Mouse (Mus musculus) lung, adult 2 months (tissue): ENCODE data around the gene Gas2. TPM values are rescaled to one million over a fixed set of nuclear protein-coding genes. Genes with fewer than 3 reads are reported as not detected.

Experiments used
- DNase-seq: peaks from one replicate; pipeline ENCODE4 v3.0.0; 2022
- H3K4me1 ChIP-seq: fragments of 200-500 bp; 2 replicates; pipeline ENCODE4 v1.6.1; 2011; ENCODE audit warnings: low read length; ENCODE audit not compliant: control insufficient read depth, insufficient read depth
- H3K4me3 ChIP-seq: fragments of 200-500 bp; replicated peaks from 2 replicates; pipeline ENCODE3; 2011; ENCODE audit warnings: low read depth, mild to moderate bottlenecking, control low read depth, low read length; ENCODE audit errors: extremely low read depth
- CTCF ChIP-seq: fragments of 200-500 bp; IDR thresholded peaks from 2 replicates; pipeline ENCODE4 v1.5.1; 2011; ENCODE audit warnings: mild to moderate bottlenecking, low read length, control low read depth; ENCODE audit not compliant: insufficient read depth
- POLR2A ChIP-seq: fragments of 200-500 bp; IDR thresholded peaks from 2 replicates; pipeline ENCODE4 v1.6.1; 2011; ENCODE audit warnings: low read depth, mild to moderate bottlenecking, control low read depth, low read length, borderline replicate concordance; ENCODE audit errors: extremely low read depth
- WGBS: fragments of 180-500 bp; shearing (Covaris S2); methylation state at CpG from one replicate; pipeline ENCODE4 v1.1.7; 2018; 5-methylcytosine and 5-hydroxymethylcytosine counted together
- polyA plus RNA-seq: library from polyadenylated mRNA; depleted of rRNA; stranded (reverse); fragments of >200 nt; gene quantifications from 2 replicates; pipeline ENCODE4 v1.2.3, GENCODE M21; 2012; rRNA removed

Gene Gas2
- polyA plus RNA-seq, 1 experiment = 1.5 TPM

- TF ChIP-seq CTCF = no peak
- no peak for TF ChIP-seq POLR2A
- WGBS = 58% methylated on average over 4 of the region's 4 CpGs
- Histone ChIP-seq H3K4me1 (no peaks in the 10 kb centered on the region), H3K4me3 (no peak overlapping the region)
- DNase-seq = no peak
Measured at GRCm38 (mm10) chr7:52022039-52022438, 160.2 kb downstream of the Gas2 start.

- Histone ChIP-seq H3K4me3 (no peak overlapping the region), H3K4me1 (no peaks in the 10 kb centered on the region)
- no peak for TF ChIP-seq POLR2A
- TF ChIP-seq CTCF = no peak
- WGBS = 80% methylated on average over 5 of the region's 5 CpGs
- no peak for DNase-seq
Measured at GRCm38 (mm10) chr7:52024050-52024626, 162.3 kb downstream of the Gas2 start.

DNA sequence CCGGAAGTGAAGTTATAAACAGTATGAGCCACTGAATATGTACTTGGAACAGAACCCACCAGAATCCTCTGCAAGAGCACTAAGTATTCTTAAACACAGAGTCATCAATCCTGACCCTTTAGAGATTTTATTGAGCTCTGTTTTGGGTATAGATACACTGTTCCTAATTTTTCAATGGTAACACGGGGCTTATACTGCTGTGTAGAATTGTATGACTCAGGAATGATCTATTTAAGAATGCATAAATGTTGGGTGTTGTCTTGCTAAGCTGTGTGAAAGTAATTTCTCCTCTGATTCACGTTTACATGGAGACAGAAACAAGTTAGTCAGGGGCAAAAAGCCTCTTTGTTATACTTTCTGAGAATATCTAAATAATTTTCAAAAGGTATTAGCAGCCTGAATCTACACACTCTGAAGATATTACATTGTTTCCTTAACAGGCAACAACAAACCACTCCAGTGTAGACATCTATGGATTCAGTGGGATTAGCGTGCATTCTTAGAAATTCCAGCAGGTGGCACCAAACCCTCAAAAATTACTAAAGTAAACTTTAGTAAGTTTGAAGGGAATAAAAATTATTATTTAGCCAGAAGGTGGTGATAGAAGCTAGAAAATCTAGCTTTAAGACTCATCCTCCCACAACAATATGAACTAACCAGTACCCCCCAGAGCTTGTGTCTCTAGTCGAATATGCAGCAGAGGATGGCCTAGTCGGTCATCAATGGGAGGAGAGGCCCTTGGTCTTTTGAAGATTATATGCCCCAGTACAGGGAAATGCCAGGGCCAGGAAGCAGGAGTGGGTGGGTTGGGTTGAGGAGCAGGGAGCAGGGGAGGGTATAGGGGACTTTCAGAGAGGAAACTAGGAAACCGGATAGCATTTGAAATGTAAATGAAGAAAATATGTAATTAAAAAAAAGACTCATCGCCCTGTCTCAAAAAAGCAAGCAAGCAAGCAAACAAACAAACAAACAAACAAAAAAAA is 176.1 kb downstream of the Gas2 start:
- no peak for DNase-seq
- WGBS = 45% methylated on average over 8 of the region's 8 CpGs

More for the DNA sequence above, 176.1 kb downstream of the Gas2 start:
- Histone ChIP-seq H3K4me3 (no peak overlapping the region), H3K4me1 (no peaks in the 10 kb centered on the region)
- TF ChIP-seq POLR2A = no peak
- TF ChIP-seq CTCF = no peak

Other genes starting within 250 kb of the Gas2 start
- gene Slc17a6, start 240.0 kb upstream of the Gas2 start, polyA plus RNA-seq = not detected in 2 replicates
- gene Fancf, start 252 bp downstream of the Gas2 start, polyA plus RNA-seq = 5.5 and 5.7 TPM in 2 replicates
- 1.8 and 4.0 TPM in 2 replicates for gene Svip, start 144.0 kb downstream of the Gas2 start, polyA plus RNA-seq
- not detected in 2 replicates for gene 1700015G11Rik, start 153.7 kb downstream of the Gas2 start, polyA plus RNA-seq